Mouse (Mus musculus): ENCODE measurements at regions not wholly inside any gene's neighbourhood (a gene's known extent, or its start where the extent isn't known, plus 50 kb on each side); places are given as distances from the start of the nearest gene placed in this dataset.

GRCm38 (mm10) chr1:14631994-14632393, 1461.1 kb downstream of the 4930444P10Rik start:
- TF ChIP-seq CHD2 (IDR thresholded peaks at IDR 0.05; ENCODE audit: low read depth, low read length), result no peak
- no peak for TF ChIP-seq MAFK (IDR thresholded peaks at IDR 0.05; ENCODE audit: insufficient read depth, low read depth, low read length)
- no peak for TF ChIP-seq HCFC1 (IDR thresholded peaks at IDR 0.05; ENCODE audit: borderline replicate concordance, insufficient read depth, low read length)
- TF ChIP-seq ZNF384 (IDR thresholded peaks at IDR 0.05; ENCODE audit: low read depth, low read length), result no peak
- TF ChIP-seq ZC3H11A (IDR thresholded peaks at IDR 0.05; ENCODE audit: borderline replicate concordance, low read depth, low read length), result no peak
